Mouse (Mus musculus) brain, adult 10 weeks (tissue): ENCODE measurements around the gene Fem1a. TPM values are rescaled to one million over a fixed set of nuclear protein-coding genes. Genes with fewer than 3 reads are reported as not detected.

Source experiments
- polyA plus RNA-seq: library from polyadenylated mRNA; stranded (reverse); fragments of 350-450 nt; fragmentation: Illumina TruSeq; extraction: RNeasy Lipid Tissue Mini Kit (QIAGEN cat#74804); gene quantifications from one replicate; pipeline ENCODE4 v1.2.3, GENCODE M21; 2015; ENCODE audit warnings: low read depth, low replicate concordance

The Fem1a gene
- polyA plus RNA-seq = 19.5 TPM

DNA sequence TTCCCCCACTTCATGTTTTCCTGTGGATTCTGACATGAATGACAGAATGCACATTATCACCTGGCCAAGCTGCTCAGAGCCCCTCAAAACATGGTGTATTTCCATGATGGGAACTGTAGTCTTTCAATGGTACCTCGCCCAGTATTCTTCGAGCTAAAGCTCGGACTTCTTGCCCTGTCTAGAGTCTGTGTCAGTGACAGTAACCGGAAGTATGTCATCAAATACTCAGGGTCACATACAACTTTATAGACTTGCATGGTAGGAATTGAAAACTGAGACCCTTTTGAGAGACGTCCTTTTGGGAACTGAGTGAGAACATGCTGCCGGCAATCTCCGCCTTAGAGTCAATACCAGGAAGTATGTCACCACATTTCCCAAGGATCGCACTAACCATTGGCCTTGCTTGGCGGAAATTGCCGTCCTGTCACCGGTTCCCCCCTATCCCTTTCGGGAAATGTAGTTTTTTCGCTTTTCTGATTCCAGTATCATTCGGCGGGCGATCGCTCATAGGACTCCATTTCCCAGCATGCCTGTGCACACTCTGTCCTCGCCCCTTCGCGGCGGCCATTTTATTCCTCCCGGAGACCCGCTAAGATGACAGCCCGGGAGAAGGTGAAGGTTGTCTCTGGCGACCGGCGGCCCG, at the start of gene Fem1a:
Gene Fem1a, plus strand, starts transcription at position 572 of the 643 bp plus-strand sequence.

DNA sequence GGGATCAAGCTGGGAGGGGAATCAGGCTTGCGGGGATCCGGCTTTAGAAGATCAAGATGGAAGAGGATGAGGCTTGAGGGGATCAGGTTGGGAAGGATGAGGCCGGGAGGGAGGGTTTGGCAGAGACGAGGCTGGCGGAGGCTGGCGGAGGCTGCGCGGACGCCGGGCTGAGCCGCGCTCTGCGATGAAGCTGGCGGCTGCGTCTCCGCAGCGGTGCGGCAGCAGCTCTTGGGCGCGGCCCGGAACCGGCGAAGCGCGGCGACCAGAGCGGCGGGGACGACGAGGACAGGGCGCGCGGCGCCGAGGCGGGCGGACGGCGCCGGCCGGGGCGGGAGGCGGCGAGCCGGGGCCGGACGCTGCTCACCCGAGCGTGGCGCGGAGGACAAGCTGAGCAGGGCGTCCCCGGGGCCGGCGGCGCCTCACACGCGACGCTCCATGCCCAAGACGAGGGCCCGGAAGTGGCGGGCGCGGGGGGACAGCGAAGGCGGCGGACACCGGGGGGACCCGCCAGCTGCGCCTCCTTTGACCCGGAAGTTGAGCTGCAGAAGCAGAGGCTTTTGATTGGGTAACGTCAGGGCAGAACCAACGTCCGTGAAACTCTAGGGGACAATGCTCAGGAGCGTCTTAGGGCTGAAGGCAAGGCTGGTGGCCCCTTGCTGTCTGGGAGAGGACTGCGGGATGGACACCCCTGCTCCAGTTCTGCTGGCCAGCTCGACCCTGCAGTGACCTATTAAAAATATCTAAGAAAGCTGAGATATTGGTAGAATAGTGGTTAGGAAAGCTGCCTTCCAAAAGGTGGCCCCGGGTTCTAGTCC, 38.0 kb upstream of the Fem1a start, which contains the start of gene Dpp9:
Gene Dpp9, minus strand, starts transcription at position 529 of the 815 bp plus-strand sequence.

DNA sequence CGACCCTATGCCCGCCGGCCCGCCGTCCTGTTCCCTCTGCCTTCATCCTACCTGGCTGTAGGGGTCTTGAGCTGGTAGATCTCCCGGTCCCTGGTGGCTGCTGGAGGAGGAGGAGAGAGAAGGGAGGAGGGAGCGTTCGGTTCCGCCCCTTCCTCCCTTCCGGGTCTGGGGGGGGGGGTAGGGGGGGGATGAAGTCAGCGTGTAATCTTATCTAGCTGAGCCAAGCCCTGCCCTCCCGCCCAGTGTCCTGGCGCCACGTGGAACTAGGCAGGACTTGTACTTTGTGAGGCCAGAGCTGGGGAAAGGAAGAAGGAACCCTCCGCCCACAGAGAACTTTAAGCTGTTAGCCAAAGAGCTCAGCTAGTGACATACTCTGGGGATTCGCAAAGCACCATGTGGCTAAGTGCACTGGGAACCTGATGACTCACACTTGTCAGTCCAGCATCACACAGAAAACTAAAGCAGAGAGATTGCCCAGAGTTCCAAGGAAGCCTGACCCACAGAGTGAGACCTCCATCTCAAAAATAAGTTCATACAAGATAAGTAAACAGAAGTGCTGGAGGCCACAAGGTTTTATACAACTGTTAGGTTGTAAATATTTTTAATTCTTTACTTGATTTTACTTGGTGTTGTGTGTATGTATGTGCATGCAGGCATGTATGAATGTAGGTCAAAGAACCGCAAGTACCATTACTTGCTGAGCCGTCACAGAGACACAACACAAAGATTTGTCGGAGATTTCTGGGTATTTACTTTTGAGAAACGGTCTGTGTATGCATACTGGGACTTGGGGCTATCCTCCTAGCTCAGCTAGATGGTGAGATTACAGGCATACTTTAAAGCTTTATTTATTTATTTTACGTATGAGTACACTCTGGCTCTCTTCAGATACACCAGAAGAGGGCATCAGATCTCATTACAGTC, 20.3 kb downstream of the Fem1a start, which contains the start of gene Ticam1:
Gene Ticam1, minus strand, starts transcription at position 144 of the 924 bp plus-strand sequence.

DNA sequence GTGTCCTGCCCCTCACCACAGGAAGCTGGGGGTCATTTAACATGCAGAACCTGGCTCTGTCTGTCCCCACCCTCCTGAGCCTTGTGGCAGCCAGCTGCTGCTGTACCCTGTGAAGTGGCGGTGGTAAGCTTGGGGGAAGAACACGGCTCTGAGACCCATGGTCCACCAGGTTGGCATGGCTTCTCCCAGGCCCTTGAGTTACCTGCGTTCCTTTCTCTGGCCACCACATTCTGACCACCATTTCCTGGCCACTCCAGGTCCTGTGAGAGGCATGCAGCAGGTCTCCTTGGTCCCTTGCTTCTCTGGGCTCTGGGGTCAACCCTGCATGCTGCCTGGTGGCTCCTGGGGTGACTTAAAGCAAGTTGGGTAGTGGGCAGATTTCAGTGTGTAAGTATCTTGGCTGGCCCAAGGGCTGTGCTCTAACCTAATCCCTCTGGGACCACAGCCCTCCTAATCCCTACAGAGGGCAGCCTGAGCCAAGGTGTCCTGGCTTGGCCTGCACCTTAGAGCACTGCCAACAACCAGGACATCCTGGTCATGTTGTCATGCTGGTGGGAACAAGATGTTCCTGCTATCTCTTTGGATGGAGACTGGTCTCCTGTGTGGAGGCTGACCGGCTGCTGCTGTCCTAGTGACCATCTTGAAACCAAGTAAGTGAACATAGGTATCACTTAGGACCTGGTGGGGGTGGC, 36.1 kb downstream of the Fem1a start, which contains the start of gene Plin3:
Gene Plin3, minus strand, starts transcription at position 343 of the 692 bp plus-strand sequence.

DNA sequence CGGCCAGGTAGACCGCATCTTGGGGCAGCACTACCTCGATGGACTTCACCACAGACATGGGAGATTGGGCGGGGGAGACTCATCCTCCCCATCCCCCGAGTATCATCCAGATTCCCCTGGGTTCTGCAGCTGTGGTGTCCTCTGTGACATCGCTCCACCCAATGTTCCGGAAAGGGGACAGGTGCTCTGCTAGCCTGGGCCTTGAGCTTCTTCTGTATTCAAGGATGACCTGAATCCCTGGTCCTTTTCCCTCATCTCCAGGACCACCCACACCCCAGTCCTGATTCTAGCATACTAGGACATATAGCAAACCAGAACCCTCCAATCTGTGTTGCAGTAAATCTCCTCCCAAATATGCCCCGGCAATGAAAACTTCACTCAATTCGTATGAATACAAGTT, 43.6 kb downstream of the Fem1a start, which contains the start of gene Arrdc5:
Gene Arrdc5, minus strand, starts transcription at position 101 of the 400 bp plus-strand sequence.

DNA sequence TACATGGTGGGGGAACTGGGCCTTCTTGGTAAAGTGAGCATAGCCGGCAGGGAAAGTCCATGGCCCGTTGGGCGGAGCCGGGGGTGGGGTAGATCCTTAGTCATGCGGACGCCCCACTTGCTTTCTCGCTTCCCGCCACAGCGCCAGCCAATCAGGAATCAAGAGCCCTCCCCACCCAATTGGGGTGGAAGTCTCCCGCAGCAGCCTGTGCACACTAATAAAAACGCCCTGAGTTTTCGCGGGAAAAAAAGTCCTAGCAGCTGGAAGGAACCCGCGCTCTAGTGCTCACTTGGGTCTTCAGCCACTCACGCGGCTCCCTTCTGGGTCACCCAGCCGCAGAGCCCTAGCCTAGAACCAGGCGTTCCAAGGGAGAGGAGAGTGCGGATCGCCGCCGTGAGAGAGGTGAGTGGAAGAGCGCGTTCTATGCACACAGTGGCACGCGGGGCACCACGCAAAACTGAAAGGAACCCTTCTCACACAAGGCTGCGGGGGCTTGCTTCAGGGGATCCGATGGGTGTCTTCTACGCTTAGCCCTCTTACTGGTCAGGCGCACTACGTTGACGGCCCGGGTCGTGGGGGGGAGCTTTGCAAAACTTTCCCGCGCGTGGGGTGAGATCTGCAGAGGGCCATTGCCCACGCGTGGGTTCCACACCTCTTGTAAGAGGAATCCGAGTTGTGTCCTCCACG, 46.7 kb downstream of the Fem1a start, which contains the start of gene Uhrf1:
Gene Uhrf1, plus strand, starts transcription at position 162 of the 687 bp plus-strand sequence.

Other genes starting within 250 kb of the Fem1a start
- 40.3 TPM for gene Sh3gl1, start 220.2 kb upstream of the Fem1a start, polyA plus RNA-seq
- 2.4 TPM for gene Chaf1a, start 216.4 kb upstream of the Fem1a start, polyA plus RNA-seq
- 105 TPM for gene Ubxn6, start 181.8 kb upstream of the Fem1a start, polyA plus RNA-seq
- gene Hdgfl2, start 177.2 kb upstream of the Fem1a start, polyA plus RNA-seq = 82.6 TPM
- 1.1 TPM for gene Plin4, start 147.0 kb upstream of the Fem1a start, polyA plus RNA-seq
- 0.67 TPM for gene Plin5, start 139.2 kb upstream of the Fem1a start, polyA plus RNA-seq
- 2.5 TPM for gene Lrg1, start 134.8 kb upstream of the Fem1a start, polyA plus RNA-seq
- gene Sema6b, start 116.5 kb upstream of the Fem1a start, polyA plus RNA-seq = 52.6 TPM
- gene Tnfaip8l1, start 94.3 kb upstream of the Fem1a start, polyA plus RNA-seq = 9.1 TPM
- gene Mydgf, start 72.9 kb upstream of the Fem1a start, polyA plus RNA-seq = 53.9 TPM
- 44.0 TPM for gene Dpp9, start 37.9 kb upstream of the Fem1a start, polyA plus RNA-seq
- gene Ticam1, start 20.0 kb downstream of the Fem1a start, polyA plus RNA-seq = 4.0 TPM
- 16.0 TPM for gene Plin3, start 36.1 kb downstream of the Fem1a start, polyA plus RNA-seq
- gene Arrdc5, start 43.5 kb downstream of the Fem1a start, polyA plus RNA-seq = not detected
- 1.2 TPM for gene Uhrf1, start 46.5 kb downstream of the Fem1a start, polyA plus RNA-seq
- 39.1 TPM for gene Kdm4b, start 69.3 kb downstream of the Fem1a start, polyA plus RNA-seq
- gene Ptprs, start 219.7 kb downstream of the Fem1a start, polyA plus RNA-seq = 220 TPM